Mouse (Mus musculus): ENCODE results near the gene Cwc27.

GRCm38 (mm10) chr13:104685537-104685936 is 131.4 kb downstream of the Cwc27 start:
- no peak for TF ChIP-seq POLR2A (IDR thresholded peaks at IDR 0.05; ENCODE audit: extremely low read depth, insufficient read depth, low read length)
- no peak for TF ChIP-seq CTCF (IDR thresholded peaks at IDR 0.05; ENCODE audit: low read depth, low read length)

All from liver, adult 2 months (tissue).